Mouse (Mus musculus): ENCODE data around the gene Fam131a.

The Fam131a gene

DNA sequence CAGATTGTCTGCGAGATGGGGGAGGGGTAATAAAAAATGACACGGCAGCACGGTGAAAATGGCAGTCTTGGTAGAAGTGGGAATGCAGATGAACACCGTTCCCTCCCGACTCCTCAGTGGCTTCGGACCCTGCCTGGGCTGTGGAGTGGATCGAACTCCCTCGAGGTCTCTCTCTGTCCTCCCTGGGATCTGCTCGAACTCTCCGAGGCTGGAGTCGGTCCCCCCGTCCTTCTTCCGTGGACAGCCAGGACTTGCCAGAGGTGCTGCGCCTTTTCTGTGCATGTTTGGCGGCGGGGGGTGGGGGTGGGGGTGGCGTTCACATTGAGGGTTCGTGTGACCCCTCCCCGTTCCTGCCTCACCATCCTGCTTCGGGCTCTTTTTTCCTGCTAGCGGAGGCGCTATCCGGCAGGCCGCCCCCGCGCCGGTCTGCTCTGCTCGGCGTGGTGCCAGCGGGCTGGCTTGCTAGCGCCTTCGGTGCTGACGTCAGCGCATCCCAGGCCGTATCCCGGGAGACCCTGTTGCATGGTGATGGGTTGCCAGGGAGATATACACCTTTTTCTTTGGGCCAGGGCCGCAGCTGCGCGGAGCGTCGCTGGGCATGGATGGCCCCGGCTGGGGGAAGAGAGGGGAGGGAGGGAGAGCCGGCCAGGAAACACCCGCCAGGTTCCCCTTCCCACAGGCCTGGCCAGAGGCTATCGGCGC, 2.7 kb downstream of the Fam131a start:
- peak; percentile 90 to 97 for DNase-seq (ENCODE audit: low spot score in 2 of 2)

DNA sequence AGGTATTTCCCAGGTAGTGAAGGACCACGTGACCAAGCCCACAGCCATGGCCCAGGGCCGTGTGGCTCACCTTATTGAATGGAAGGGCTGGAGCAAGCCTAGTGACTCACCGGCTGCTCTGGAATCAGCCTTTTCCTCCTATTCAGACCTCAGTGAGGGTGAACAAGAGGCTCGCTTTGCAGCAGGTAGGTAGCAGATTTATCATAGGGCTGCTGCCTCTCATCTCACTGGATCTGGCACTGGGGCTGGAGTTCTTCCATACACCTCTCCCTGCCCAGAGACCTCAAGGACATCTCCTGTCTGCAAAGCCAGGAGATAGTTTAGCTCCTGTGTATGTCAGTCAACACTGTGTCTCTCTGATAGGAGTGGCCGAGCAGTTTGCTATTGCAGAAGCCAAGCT, 6.2 kb downstream of the Fam131a start:
- DNase-seq (ENCODE audit: low spot score in 2 of 2): no peak

DNA sequence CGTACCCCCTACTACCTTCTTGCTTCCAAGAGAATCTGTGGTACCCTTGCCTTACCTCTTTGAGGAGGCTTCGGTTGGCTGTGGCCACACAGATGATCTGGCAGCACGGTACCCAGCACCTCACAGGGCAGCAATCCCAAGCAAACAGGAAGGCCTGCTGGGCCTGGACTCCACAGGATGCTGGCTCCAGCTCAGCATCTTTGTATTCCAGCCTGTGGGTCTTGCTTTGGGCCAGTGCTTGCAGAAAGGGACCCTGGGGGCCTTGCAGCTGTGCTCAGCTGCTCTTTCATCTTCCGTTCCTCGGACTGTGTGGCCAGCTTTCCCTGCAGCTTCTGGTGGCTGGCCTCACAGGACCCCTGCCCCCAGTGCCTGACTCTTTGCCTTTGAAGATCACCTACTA, 7.0 kb downstream of the Fam131a start:
- no peak for DNase-seq (ENCODE audit: low spot score in 2 of 2)

DNA sequence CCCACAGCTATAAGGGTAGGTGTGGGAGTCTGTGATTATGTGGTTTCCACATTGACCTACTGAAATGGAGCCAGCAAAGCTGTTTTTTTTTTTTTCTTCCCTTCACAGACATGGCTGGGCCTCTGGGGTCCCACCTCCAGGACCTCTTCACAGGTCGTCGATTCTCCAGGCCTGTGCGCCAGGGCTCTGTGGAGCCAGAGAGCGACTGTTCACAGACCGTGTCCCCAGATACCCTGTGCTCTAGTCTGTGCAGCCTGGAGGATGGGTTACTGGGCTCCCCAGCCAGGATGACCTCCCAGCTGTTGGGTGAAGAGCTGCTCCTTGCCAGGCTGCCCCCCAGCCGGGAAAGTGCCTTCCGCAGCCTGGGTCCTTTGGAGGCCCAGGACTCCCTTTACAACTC, 8.3 kb downstream of the Fam131a start:
- DNase-seq (ENCODE audit: low spot score in 2 of 2): no peak

DNA sequence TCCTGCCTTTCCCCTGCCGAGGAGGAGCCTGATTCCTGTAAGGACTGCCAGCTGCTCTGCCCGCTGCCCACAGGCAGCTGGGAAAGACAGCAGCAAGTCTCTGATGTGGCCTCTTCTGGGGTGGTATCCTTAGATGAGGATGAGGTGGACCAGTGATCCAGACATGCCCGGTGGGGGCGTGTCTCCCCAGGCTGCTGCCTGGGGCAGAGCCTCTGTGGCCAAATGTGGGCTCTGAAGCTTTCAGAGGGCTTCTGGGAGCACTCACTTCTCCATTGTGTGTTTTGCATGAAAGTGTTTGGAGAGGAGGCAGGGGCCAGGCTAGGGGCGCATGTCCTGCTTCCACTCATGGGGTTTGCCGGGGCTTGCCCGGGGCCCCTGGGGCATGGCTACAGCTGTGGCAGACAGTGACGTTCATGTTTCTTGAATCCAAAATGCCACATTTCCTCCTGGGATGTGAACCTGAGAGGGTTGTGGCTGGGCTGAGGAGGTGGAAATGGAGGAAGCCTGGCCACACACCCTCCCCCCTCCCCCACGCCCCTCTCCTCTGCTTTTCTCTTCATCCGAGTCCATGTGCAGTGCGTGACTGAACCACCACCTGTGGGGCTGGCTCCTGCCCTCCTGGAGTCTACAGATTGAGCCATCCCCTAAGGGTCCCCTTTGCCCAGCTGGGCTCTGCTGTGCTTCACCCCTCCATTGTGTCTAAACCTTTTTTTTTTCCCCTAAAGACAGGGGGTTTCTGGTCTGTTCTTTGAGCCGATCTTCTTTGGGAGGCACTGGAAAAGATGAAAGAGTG, 8.9 kb downstream of the Fam131a start:
- DNase-seq (ENCODE audit: low spot score in 2 of 2): no peak

DNA sequence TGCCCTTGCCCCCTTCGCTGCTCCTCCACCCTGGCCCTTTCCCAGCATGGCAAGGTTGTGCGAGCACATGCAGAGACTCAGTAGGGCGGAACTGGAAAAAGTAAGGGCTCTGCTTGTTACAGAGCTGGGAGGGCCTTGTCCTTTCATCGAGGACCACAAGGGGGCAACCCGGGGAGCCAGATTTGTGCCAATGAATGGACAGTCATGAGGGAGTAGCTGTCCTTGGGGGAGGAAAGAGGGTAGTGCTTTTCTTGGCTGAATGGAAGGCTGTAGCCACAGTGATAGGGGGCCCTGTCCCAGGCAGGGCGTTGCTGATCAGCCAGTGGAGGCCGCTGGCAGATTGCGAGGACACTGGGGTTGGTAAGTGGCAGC, 9.5 kb downstream of the Fam131a start:
- DNase-seq (ENCODE audit: low spot score in 2 of 2): peak in 1 of 2 experiments; percentile 74

DNA sequence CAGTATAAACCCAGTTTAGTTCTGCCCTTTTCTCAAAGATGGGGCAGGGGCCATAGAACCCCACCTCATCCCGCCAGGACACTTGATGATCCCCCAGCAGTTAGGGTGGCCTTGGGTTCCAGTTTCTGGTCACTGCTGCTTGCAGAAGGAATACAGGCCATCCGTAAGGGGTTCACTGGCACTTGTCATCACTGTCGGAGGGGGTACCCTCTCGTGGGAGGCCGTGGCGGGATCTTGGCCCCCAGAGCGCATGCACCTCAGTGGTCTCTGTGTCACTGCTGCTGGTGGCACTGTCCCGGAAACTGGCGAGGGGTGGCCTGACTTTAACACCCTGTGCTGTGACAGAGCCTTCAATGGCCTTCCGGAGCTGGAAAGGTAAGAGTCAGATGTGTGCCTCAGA, 10.0 kb downstream of the Fam131a start:
- no peak for DNase-seq (ENCODE audit: low spot score in 2 of 2)

DNA sequence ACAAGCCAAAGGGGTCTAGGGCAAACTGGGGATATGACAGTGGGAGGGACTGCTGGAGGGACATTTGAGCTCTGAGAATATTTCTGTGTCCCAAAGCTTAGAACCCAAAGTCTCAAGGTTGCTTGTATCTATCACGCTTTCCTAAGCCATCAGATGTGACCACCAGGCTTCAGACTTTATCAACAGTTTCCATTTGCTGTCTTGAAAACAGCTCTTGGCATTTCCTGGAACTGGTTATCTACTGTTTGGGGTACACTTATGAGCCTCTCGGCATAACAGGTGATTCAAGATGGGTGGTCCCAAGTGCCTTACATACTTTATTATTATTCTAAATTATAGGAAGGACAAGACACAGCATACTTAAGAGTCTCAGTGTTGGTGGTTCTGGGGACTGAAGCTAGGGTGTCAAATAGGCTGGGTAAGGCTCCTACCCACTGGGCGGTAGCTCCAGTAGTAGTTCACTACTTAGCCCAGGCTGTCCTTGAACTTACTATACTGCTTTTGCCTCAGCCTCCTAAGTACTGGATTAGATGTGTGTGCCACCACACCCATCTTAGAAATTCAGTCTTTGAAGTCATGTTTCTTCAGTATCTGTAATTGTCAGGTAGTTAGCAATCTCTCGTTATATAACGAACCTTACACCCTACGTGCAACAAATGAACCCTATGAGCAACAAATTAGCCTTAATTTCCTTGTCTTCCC, 10.8 kb downstream of the Fam131a start:
- no peak for DNase-seq (ENCODE audit: low spot score in 2 of 2)

DNA sequence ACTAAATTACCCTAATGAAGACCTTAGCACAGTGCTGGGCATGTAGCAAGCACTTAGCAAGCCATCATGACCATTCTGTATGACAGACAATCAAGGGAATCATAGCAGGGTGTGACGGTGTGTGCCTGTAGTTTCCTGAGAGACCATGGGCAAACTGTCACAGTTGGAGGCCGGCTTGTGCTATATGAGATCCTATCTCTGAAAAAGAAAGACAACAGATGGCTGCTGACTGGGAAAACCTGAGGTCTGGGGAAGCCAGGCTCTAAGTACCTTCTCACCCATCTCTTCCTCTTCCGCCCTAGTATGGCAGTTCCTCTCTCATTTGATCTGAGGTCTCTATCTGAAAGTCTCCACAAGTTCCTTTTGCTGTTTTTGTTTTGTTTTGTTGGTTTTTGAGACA, 12.7 kb downstream of the Fam131a start:
- no peak for DNase-seq (ENCODE audit: low spot score in 2 of 2)

DNA sequence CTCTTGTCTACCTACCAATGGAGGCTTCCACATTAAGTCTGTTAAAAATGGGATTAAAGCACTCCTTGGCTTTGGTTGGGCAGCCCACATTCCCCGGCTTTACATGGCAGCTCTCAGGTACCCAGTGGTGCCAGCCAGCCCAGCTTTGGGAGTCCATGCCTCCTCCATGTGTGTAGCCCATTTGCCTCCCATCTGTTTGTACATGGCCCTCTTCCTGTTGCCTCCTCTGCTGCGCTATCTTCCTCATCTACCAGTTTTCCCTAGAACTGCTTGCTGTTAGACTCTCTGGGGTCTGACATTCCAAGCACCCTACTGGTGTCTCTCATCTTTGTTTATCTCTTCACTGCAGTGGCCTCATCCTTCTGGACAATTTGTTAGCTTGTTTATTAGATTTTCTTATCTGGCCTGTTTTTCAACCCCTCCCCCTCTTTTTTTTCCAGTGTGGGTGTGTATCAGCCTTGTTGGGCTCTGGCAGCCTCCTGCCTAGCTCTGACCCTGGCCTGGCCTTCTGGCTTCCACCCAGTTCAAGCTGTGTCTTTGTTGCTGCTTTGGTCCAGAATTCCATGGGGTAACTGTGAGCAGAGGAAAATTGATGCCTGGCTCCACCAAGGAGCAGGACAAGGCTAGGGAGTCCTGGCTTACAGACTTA, 13.5 kb downstream of the Fam131a start:
- no peak for DNase-seq (ENCODE audit: low spot score in 2 of 2)

DNA sequence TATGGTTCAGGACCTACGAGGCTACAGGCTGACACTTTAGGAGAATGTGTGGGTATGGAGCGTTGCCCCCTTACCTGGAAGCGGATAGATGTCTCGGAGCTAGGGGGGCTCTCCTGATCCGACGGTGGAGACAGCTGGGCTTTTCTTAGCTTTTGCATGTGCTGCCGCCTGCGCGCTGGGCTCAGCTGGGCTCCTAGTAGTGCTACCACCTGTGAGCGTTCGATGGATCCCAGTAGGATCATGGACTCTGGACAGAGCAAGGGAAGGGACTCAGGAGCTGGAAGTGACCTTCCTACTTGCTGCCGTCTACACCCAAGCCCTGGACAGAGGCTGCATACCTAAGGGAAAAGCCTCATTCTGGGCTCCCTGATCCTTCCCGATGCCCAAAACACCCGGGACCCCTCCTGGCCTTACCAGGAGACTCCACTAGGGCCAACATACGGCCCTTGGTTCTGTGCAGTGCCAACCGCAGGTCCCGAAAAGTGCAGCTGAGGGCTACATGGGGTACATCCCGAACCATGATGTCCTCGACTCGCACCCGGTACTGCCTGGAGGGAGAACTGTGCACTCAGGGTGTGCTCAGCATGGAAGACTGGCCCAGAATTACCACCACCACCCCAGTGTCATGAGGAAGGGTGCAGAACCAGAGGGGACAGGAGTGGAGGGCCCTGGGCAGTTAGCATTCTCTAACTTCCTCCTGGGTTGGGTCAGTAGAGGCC, 15.3 kb downstream of the Fam131a start:
- DNase-seq (ENCODE audit: low spot score in 2 of 2): no peak

DNA sequence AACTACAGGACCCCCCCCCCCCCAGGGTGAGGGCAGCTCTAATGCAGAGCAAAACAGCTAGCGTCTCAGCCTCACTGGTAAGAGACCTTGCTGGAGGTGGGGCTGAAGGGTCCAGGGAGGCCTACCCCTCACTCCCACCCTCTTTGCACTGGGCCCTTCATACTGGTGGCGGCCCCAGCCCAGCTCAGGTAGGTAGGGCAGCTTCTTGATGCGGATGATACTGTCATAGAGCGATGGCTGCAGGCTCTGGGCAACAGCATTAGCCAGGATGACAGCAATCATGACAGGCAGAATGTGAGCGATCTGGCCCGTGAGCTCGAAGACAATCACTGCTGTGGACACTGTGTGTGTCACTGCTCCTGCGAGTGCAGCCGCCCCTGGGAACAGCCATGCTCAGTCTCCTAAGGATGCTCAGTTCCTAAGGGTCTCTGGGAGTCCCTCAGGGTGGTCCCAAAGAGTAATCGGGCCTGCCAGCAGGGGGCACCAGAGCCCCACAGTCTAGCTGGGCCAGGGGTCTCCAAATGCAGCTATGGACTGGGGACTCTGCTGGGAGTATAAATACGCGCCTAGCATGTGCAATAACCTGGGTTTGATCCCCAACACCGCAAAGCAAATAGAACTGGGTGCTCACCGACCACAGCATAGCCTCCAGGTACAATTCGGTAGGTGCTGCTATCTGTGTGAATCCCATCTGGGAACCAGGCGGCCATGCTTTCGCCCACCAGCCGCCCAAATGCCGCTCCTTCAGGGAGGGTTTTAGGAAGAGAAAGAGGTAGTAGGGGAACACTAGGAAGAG, 16.1 kb downstream of the Fam131a start:
- DNase-seq (ENCODE audit: low spot score in 2 of 2): no peak

DNA sequence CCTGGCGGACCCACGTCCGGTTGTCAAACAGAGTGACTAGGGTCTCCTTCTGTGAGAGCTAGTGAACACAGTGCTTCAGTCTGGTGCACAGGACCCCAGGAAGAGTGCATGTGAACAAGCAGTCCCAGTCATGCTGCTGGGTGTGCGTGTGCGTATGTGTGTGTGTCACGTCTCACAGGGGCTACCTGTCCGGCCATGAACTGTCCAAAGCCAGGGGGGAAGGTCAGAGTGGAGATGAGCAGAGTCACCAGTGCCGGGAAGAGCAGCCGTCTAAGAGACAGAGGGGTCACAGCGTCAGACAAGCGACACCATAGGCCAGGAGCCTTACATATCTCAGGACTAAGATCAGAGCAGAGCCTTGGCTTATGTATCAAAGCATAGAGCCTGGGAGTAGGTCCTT, 17.3 kb downstream of the Fam131a start:
- no peak for DNase-seq (ENCODE audit: low spot score in 2 of 2)

DNA sequence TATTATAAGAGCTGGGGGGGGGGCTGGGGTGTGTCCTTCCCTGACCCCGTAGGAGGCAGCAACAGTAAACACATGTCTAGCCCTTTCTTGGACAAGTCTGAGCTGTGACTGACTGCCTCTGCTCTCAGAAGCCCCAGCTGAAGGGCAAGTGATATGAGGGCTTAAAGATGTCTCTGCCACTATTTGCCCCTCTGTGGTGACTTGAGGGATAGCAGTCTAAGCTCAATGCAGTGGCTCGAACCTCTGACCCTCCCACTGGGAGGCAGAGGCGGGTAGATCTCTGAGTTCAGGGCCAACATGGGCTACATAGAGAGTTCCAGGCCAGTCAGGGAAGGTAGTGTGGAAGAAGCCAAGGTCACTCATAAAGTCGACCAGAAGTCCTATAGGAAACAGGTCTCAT, 17.8 kb downstream of the Fam131a start:
- DNase-seq (ENCODE audit: low spot score in 2 of 2): no peak

DNA sequence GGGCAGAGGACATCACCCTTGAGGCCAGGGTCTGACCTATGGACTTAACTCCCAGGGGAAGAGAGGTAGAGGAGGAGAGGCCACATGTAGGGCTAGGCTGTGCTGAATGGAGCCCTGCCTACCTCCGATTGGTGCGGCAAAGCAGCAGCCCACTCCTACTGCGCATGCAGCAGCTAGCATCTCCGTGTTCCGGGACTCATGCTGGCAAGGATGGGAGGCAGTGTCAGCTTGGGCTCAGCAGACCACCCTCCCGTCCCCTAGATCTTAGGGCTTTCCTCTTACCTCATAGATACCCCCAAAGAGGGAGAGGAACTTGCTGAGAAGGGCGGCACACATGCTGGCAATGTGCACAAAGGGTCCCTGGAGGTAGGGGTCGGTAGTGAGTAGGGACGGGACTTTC, 19.1 kb downstream of the Fam131a start:
- DNase-seq (ENCODE audit: low spot score in 2 of 2): no peak

DNA sequence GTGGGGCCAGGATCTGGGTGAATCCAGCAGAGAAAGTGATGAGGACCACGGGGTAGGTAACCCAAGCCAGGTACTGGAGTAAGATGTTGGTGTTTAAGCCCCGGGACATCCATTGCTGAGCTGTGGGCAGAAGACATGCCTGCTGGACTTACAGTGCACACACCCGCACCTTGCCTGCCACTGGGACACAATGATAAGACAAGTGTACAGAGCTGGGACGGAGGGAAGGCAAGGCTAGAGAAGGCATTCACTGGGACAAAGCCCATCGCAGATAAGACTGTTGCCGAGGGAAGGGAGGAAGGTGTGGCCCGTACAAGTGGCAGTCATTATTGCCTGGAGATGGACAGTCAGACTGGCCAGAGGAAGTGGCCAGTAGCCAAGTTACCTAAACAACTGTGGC, 19.8 kb downstream of the Fam131a start:
- DNase-seq (ENCODE audit: low spot score in 2 of 2): no peak

DNA sequence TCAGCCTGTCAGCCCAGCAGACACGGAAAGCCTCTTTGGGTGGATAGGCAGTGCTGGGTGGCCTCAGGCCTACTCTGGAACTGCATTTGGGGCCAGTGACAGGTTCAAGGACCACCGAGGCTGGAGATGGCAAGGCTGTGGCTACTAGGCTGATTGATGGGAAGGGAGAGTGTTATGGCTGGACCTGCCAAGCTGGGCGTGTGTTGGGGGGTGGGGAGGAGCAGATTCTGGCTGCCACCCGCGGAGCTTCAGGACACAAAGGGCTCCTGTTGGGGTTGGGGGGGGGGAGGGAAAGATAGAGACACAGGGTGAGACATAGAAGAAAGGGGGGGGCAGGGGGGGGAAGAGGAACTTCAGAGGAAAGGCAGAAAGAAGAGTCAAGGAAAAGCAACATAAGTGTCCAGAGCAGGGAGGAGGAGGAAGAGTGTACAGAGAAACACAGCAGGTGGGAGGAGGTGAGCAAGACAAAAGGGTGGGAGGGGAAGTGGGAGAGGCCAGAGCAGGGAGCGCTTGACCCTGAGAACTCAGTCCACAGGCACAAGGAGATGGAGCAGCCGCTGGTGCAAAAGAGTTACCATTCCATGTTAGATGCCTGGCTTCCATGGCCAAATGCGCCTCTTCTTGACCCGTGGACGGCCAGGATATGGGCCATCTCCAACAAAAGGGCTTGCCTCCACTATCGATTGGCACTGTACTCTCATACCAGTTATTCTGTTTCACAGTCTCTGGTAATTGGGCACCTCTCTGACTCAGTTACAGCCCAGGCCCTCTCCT, 21.5 kb downstream of the Fam131a start:
- no peak for DNase-seq (ENCODE audit: low spot score in 2 of 2)

DNA sequence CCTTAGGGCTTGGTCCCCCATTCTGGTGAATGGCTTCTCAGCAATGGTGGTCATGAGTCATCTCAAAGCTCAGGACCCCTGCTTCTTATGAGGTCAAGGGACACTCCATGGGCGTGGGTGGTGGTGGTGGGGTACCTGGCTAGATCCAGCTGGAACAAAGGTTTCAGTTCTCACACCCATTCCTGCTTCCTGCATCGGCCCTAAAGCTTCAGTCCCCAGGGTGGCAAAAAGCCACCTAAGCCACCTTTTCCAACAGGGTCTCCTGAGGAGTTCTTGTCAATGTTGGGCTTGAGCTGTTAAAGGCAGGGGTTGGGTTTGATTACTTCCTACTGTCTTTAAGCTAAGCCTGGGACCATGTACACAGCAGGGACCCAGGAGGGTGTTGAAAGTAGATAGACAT, 22.1 kb downstream of the Fam131a start:
- DNase-seq (ENCODE audit: low spot score in 2 of 2): no peak

DNA sequence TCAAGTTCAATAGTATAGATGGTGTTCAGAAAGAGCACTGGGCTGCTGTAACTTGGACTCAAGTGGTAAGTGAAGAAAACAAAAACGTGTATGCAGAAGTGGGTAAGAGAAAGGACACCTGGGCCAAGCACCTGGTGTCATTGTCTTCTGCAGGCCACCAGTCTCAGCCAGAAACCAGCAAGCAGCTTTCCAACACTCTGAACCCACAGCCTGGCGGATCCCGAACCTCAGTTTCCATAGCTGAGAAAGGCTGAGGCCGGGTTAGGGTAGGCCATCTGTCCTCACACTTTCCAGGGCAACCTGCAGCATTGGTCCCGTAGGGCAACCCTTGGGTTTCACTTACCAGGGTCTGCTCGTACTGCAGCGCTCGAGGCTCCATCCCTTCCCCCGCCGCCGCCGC, 22.5 kb downstream of the Fam131a start:
- no peak for DNase-seq (ENCODE audit: low spot score in 2 of 2)
